Mouse (Mus musculus) stomach, postnatal 0 days (tissue): ENCODE measurements at regions not wholly inside any gene's neighbourhood (a gene's known extent, or its start where the extent isn't known, plus 50 kb on each side); places are given as distances from the start of the nearest gene placed in this dataset.
A peak's percentile ranks its signal among the peaks of the same experiment; 100 is the strongest.

ENCODE experiments used
- ATAC-seq: fragments of 200-750 bp; cut with Nextera tagmentation; 2 replicates; pipeline ENCODE4 v1.8.0; 2017; ENCODE audit not compliant: low FRiP score, low TSS enrichment
- DNase-seq: peaks from one replicate; pipeline ENCODE4 v3.0.0-alpha.2; 2016; ENCODE audit warnings: low spot score
- H3K27ac ChIP-seq: fragments of 300-500 bp; sonication (generic); replicated peaks from 2 replicates; pipeline ENCODE4 v1.5.1; 2014; ENCODE audit warnings: mild to moderate bottlenecking, control low read depth
- H3K27me3 ChIP-seq: fragments of 300-500 bp; sonication (generic); 2 replicates; pipeline ENCODE4 v1.6.1; 2014; ENCODE audit warnings: low read length; ENCODE audit not compliant: control insufficient read depth, insufficient read depth
- H3K36me3 ChIP-seq: fragments of 300-500 bp; sonication (generic); 2 replicates; pipeline ENCODE4 v1.6.1; 2014; ENCODE audit warnings: low read length, mixed read lengths; ENCODE audit not compliant: control insufficient read depth, insufficient read depth
- H3K4me1 ChIP-seq: fragments of 300-500 bp; sonication (generic); replicated peaks from 2 replicates; pipeline ENCODE4 v1.6.1; 2014; ENCODE audit warnings: antibody characterized with exemption; ENCODE audit not compliant: control insufficient read depth, insufficient read depth
- H3K4me2 ChIP-seq: fragments of 300-500 bp; sonication (generic); replicated peaks from 2 replicates; pipeline ENCODE4 v1.6.1; 2014; ENCODE audit warnings: low read depth, mild to moderate bottlenecking, control low read depth, moderate library complexity
- H3K4me3 ChIP-seq: fragments of 300-500 bp; sonication (generic); 2 replicates; pipeline ENCODE4 v1.5.1; 2014; ENCODE audit warnings: low read depth, low read length, control low read depth
- H3K9ac ChIP-seq: fragments of 300-500 bp; sonication (generic); 2 replicates; pipeline ENCODE4 v1.6.1; 2014; ENCODE audit warnings: mild to moderate bottlenecking, low read length, control low read depth, mixed read lengths
- H3K9me3 ChIP-seq: fragments of 300-500 bp; sonication (generic); 2 replicates; pipeline ENCODE4 v1.6.1; 2016; ENCODE audit warnings: low read length; ENCODE audit not compliant: control insufficient read depth
- CTCF ChIP-seq: IDR thresholded peaks from 2 replicates; pipeline ENCODE4 v1.5.1; 2016; ENCODE audit warnings: antibody characterized with exemption, low read depth, mild to moderate bottlenecking, moderate library complexity
- EP300 ChIP-seq: optimal IDR thresholded peaks from 2 replicates; pipeline ENCODE3; 2016; ENCODE audit warnings: antibody characterized with exemption
- WGBS: fragments of 180-500 bp; shearing (Covaris S2); extraction: QIAGEN DNeasy Blood & Tissue Kit; methylation state at CpG from one replicate; pipeline ENCODE4 v1.1.7; 2014; 5-methylcytosine and 5-hydroxymethylcytosine counted together

- H3K9me3 ChIP-seq = no peaks in the 10 kb centered on the region
- H3K4me1 ChIP-seq = no peaks in the 10 kb centered on the region
- no peak overlapping the region for H3K27ac ChIP-seq
- WGBS = 72% methylated on average over 11 of the region's 11 CpGs
- DNase-seq (no peak), ATAC-seq (no peak)
- TF ChIP-seq EP300 (no peak), CTCF (no peak)
- H3K27me3 ChIP-seq = no peaks in the 10 kb centered on the region
- H3K4me2 ChIP-seq = no peak overlapping the region
- H3K36me3 ChIP-seq = no peaks in the 10 kb centered on the region
- no peak overlapping the region for H3K9ac ChIP-seq
- H3K4me3 ChIP-seq = no peak overlapping the region
Observed at GRCm38 (mm10) chr7:70929935-70930334, 421.4 kb downstream of the Gm10295 start.

GRCm38 (mm10) chr7:70928001-70928400, 423.3 kb downstream of the Gm10295 start:
- H3K27ac ChIP-seq = no peak overlapping the region
- no peak overlapping the region for H3K4me2 ChIP-seq
- 81% methylated on average over 3 of the region's 3 CpGs for WGBS
- DNase-seq (no peak), ATAC-seq (no peak)
- H3K9ac ChIP-seq = no peak overlapping the region
- no peaks in the 10 kb centered on the region for H3K36me3 ChIP-seq
- no peaks in the 10 kb centered on the region for H3K27me3 ChIP-seq
- H3K9me3 ChIP-seq = no peaks in the 10 kb centered on the region
- no peaks in the 10 kb centered on the region for H3K4me1 ChIP-seq
- TF ChIP-seq EP300 (no peak), CTCF (no peak)
- no peak overlapping the region for H3K4me3 ChIP-seq

GRCm38 (mm10) chr7:70917016-70917415, 434.3 kb downstream of the Gm10295 start:
- Histone ChIP-seq H3K4me2 (no peak overlapping the region), H3K4me3 (no peak overlapping the region), H3K27ac (no peak overlapping the region), H3K27me3 (no peaks in the 10 kb centered on the region), H3K36me3 (no peaks in the 10 kb centered on the region), H3K9me3 (no peaks in the 10 kb centered on the region), H3K9ac (no peak overlapping the region), H3K4me1 (no peaks in the 10 kb centered on the region)
- TF ChIP-seq CTCF (no peak), EP300 (no peak)
- DNase-seq (no peak), ATAC-seq (no peak)
- WGBS = 40% methylated on average over 4 of the region's 4 CpGs

DNA sequence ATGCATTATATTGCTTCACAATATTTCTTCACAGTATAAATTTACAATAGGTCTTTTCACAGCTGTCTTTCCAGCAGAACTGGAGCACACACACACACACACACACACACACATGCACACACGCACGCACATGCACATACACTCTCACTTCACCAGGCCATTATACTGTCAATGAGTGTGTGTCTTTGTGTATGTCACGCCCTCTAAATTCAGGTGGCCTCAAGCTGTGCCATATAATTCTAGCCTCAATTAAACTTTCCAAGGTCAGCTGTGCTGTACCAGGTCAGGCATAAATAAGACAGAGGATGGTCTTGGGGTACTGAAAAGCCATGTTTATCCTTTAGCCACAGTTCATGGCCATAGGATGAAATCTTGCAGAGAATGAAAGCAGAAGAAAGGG, 442.4 kb downstream of the Gm10295 start:
- H3K27ac ChIP-seq = no peak overlapping the region
- H3K36me3 ChIP-seq = no peaks in the 10 kb centered on the region
- H3K27me3 ChIP-seq = no peaks in the 10 kb centered on the region
- no peaks in the 10 kb centered on the region for H3K9me3 ChIP-seq
- WGBS = 89% methylated on average over 3 of the region's 3 CpGs
- no peak overlapping the region for H3K9ac ChIP-seq
- DNase-seq (no peak), ATAC-seq (no peak)
- H3K4me2 ChIP-seq = no peak overlapping the region
- TF ChIP-seq EP300 (no peak), CTCF (no peak)
- H3K4me1 ChIP-seq = no peaks in the 10 kb centered on the region
- no peak overlapping the region for H3K4me3 ChIP-seq

GRCm38 (mm10) chr7:70891700-70892099, 459.6 kb downstream of the Gm10295 start:
- WGBS = 47% methylated on average over 2 of the region's 2 CpGs
- ATAC-seq (0 out of 2 replicates have a peak, but pooled peaks have one; percentile 56), DNase-seq (no peak)
- no peak overlapping the region for H3K27ac ChIP-seq
- no peaks in the 10 kb centered on the region for H3K36me3 ChIP-seq
- no peaks in the 10 kb centered on the region for H3K27me3 ChIP-seq
- no peaks in the 10 kb centered on the region for H3K9me3 ChIP-seq
- H3K4me2 ChIP-seq = no peak overlapping the region
- TF ChIP-seq EP300 (peak; percentile 84), CTCF (no peak)
- H3K4me3 ChIP-seq = no peak overlapping the region
- H3K9ac ChIP-seq = no peak overlapping the region
- no peaks in the 10 kb centered on the region for H3K4me1 ChIP-seq

GRCm38 (mm10) chr7:70880496-70880895, 470.8 kb downstream of the Gm10295 start:
- Histone ChIP-seq H3K4me3 (no peak overlapping the region), H3K4me2 (no peak overlapping the region), H3K9me3 (no peaks in the 10 kb centered on the region), H3K27me3 (no peaks in the 10 kb centered on the region), H3K4me1 (no peaks in the 10 kb centered on the region), H3K9ac (no peak overlapping the region), H3K36me3 (no peaks in the 10 kb centered on the region), H3K27ac (no peak overlapping the region)
- no peak for DNase-seq
- TF ChIP-seq CTCF = no peak
- TF ChIP-seq EP300 = no peak
- ATAC-seq = no peak
- WGBS = 47% methylated on average over 2 of the region's 2 CpGs
